Mouse (Mus musculus): ENCODE measurements around the gene Nol10. TPM values are rescaled to one million over a fixed set of nuclear protein-coding genes. Genes with fewer than 3 reads are reported as not detected.

Nol10 gene
- total and polyA plus RNA-seq, 3 experiments = 21.6 to 128 (median 44.2) TPM

- Histone ChIP-seq H3K27ac (ENCODE audit: control insufficient read depth, low read depth, low read length) (no peak overlapping the region), H3K79me2 (ENCODE audit: control insufficient read depth, insufficient read depth, low read length, poor library complexity) (no peaks in the 10 kb centered on the region), H3K9ac (ENCODE audit: control insufficient read depth, low read depth, low read length, poor library complexity, severe bottlenecking) (no peak overlapping the region), H3K4me3 (ENCODE audit: control insufficient read depth in 1 of 2, insufficient read depth in 1 of 2, low read depth in 2 of 2, low read length in 2 of 2) (no peak overlapping the region), H3K4me1 (ENCODE audit: control insufficient read depth in 1 of 2, insufficient read depth in 2 of 2, low read length in 2 of 2) (no peaks in the 10 kb centered on the region), H3K36me3 (ENCODE audit: control insufficient read depth in 1 of 2, insufficient read depth in 2 of 2, low read length in 2 of 2) (peaks cover 0 to 11% of the 10 kb centered on the region in 2 experiments; a peak in 2 of 4 replicates), H3K9me3 (replicated peaks; ENCODE audit: insufficient read depth, low read length) (no peaks in the 10 kb centered on the region), H3K27me3 (ENCODE audit: control insufficient read depth in 1 of 2, insufficient read depth in 2 of 2, low read length in 2 of 2) (no peaks in the 10 kb centered on the region)
- no peak for DNase-seq (ENCODE audit: low read depth, low spot score)
- TF ChIP-seq GABPA (IDR thresholded peaks at IDR 0.05; ENCODE audit: low read depth, low read length) = no peak
- TF ChIP-seq POLR2AphosphoS2 (IDR thresholded peaks at IDR 0.05; ENCODE audit: low read length) = no peak
- no peak for TF ChIP-seq MAFK (IDR thresholded peaks at IDR 0.05; ENCODE audit: borderline replicate concordance, low read depth, low read length)
- no peak for TF ChIP-seq MXI1 (IDR thresholded peaks at IDR 0.05; ENCODE audit: low read depth, low read length)
- TF ChIP-seq MAZ (IDR thresholded peaks at IDR 0.05; ENCODE audit: low read depth, low read length) = no peak
Measured at GRCm38 (mm10) chr12:17397150-17397549, 48.9 kb downstream of the Nol10 start.

- Histone ChIP-seq H3K27ac (ENCODE audit: control insufficient read depth, low read depth, low read length) (no peak overlapping the region), H3K36me3 (ENCODE audit: control insufficient read depth in 1 of 2, insufficient read depth in 2 of 2, low read length in 2 of 2) (peaks cover 0 to 20% of the 10 kb centered on the region in 2 experiments; a peak in 2 of 4 replicates), H3K27me3 (ENCODE audit: control insufficient read depth in 1 of 2, insufficient read depth in 2 of 2, low read length in 2 of 2) (no peaks in the 10 kb centered on the region), H3K4me3 (ENCODE audit: control insufficient read depth in 1 of 2, insufficient read depth in 1 of 2, low read depth in 2 of 2, low read length in 2 of 2) (no peak overlapping the region), H3K9me3 (replicated peaks; ENCODE audit: insufficient read depth, low read length) (no peaks in the 10 kb centered on the region), H3K79me2 (ENCODE audit: control insufficient read depth, insufficient read depth, low read length, poor library complexity) (no peaks in the 10 kb centered on the region), H3K4me1 (ENCODE audit: control insufficient read depth in 1 of 2, insufficient read depth in 2 of 2, low read length in 2 of 2) (no peaks in the 10 kb centered on the region), H3K9ac (ENCODE audit: control insufficient read depth, low read depth, low read length, poor library complexity, severe bottlenecking) (no peak overlapping the region)
- no peak for TF ChIP-seq JUND (IDR thresholded peaks at IDR 0.05; ENCODE audit: low read depth, low read length)
- TF ChIP-seq ZC3H11A (IDR thresholded peaks at IDR 0.05; ENCODE audit: low read depth, low read length) = no peak
- TF ChIP-seq MAFK (IDR thresholded peaks at IDR 0.05; ENCODE audit: borderline replicate concordance, low read depth, low read length) = no peak
- TF ChIP-seq USF2 (IDR thresholded peaks at IDR 0.05; ENCODE audit: borderline replicate concordance in 1 of 2, insufficient read depth in 1 of 2, low read depth in 1 of 2, low read length in 2 of 2) = no peak
- no peak for TF ChIP-seq E2F4 (IDR thresholded peaks at IDR 0.05; ENCODE audit: borderline replicate concordance, low read depth, low read length)
- TF ChIP-seq CTCF (IDR thresholded peaks at IDR 0.05 in 2 of 3, conservative IDR thresholded peaks at IDR 0.05 in 1 of 3; ENCODE audit: control insufficient read depth in 1 of 3, insufficient read depth in 1 of 3, low read depth in 2 of 3, low read length in 3 of 3, poor library complexity in 1 of 3, severe bottlenecking in 1 of 3) = no peak
- TF ChIP-seq BHLHE40 (IDR thresholded peaks at IDR 0.05; ENCODE audit: borderline replicate concordance, low read depth, low read length) = no peak
- no peak for TF ChIP-seq RAD21 (IDR thresholded peaks at IDR 0.05; ENCODE audit: low read depth, low read length)
- TF ChIP-seq MAZ (IDR thresholded peaks at IDR 0.05; ENCODE audit: low read depth, low read length) = no peak
- TF ChIP-seq SMC3 (IDR thresholded peaks at IDR 0.05; ENCODE audit: low read depth, low read length) = no peak
- DNase-seq (ENCODE audit: low read depth, low spot score) = no peak
Measured at GRCm38 (mm10) chr12:17401419-17401818, 53.2 kb downstream of the Nol10 start.

- H3K27me3 ChIP-seq (ENCODE audit: control insufficient read depth in 1 of 2, insufficient read depth in 2 of 2, low read length in 2 of 2) = no peaks in the 10 kb centered on the region
- H3K36me3 ChIP-seq (ENCODE audit: control insufficient read depth in 1 of 2, insufficient read depth in 2 of 2, low read length in 2 of 2) = peaks cover 0 to 20% of the 10 kb centered on the region in 2 experiments; a peak in 2 of 4 replicates
- no peak overlapping the region for H3K27ac ChIP-seq (ENCODE audit: control insufficient read depth, low read depth, low read length)
- no peaks in the 10 kb centered on the region for H3K9me3 ChIP-seq (replicated peaks; ENCODE audit: insufficient read depth, low read length)
- TF ChIP-seq ZKSCAN1 (IDR thresholded peaks at IDR 0.05; ENCODE audit: low read depth, low read length) (no peak), USF1 (IDR thresholded peaks at IDR 0.05; ENCODE audit: low read depth, low read length) (no peak), RAD21 (IDR thresholded peaks at IDR 0.05; ENCODE audit: low read depth, low read length) (no peak), NELFE (IDR thresholded peaks at IDR 0.05; ENCODE audit: low read depth, low read length) (no peak), JUND (IDR thresholded peaks at IDR 0.05; ENCODE audit: low read depth, low read length) (no peak), POLR2A (IDR thresholded peaks at IDR 0.05; ENCODE audit: control insufficient read depth in 1 of 2, insufficient read depth in 1 of 2, low read depth in 1 of 2, low read length in 2 of 2, poor library complexity in 1 of 2) (no peak), MYC (IDR thresholded peaks at IDR 0.05; ENCODE audit: low read depth, low read length) (no peak), TBP (IDR thresholded peaks at IDR 0.05; ENCODE audit: low read depth, low read length) (no peak)
- no peak for DNase-seq (ENCODE audit: low read depth, low spot score)
- H3K9ac ChIP-seq (ENCODE audit: control insufficient read depth, low read depth, low read length, poor library complexity, severe bottlenecking) = no peak overlapping the region
- no peaks in the 10 kb centered on the region for H3K4me1 ChIP-seq (ENCODE audit: control insufficient read depth in 1 of 2, insufficient read depth in 2 of 2, low read length in 2 of 2)
- no peak overlapping the region for H3K4me3 ChIP-seq (ENCODE audit: control insufficient read depth in 1 of 2, insufficient read depth in 1 of 2, low read depth in 2 of 2, low read length in 2 of 2)
- no peaks in the 10 kb centered on the region for H3K79me2 ChIP-seq (ENCODE audit: control insufficient read depth, insufficient read depth, low read length, poor library complexity)
Measured at GRCm38 (mm10) chr12:17402116-17402515, 53.9 kb downstream of the Nol10 start.

All from MEL (cell line).